Mouse (Mus musculus) intestine, embryonic 15.5 days (tissue): ENCODE measurements around the gene Brcc3. TPM values are rescaled to one million over a fixed set of nuclear protein-coding genes. Genes with fewer than 3 reads are reported as not detected.
"Not testable (repeated sequence)": the region's sequence is repeated elsewhere in the genome, so short reads cannot be mapped to it uniquely, and the experiment has no call there.

Experiments used
- ATAC-seq: fragments of 200-750 bp; cut with Nextera tagmentation; 2 replicates; pipeline ENCODE4 v1.8.0; 2017; ENCODE audit warnings: moderate TSS enrichment, moderate library complexity
- H3K27ac ChIP-seq: fragments of 300-500 bp; sonication (generic); 2 replicates; pipeline ENCODE4 v1.5.1; 2015; ENCODE audit warnings: mild to moderate bottlenecking, inconsistent platforms
- H3K27me3 ChIP-seq: fragments of 300-500 bp; sonication (generic); replicated peaks from 2 replicates; pipeline ENCODE4 v1.6.1; 2015; ENCODE audit warnings: inconsistent platforms
- H3K36me3 ChIP-seq: fragments of 300-500 bp; sonication (generic); 2 replicates; pipeline ENCODE4 v1.6.1; 2015; ENCODE audit warnings: inconsistent platforms
- H3K4me1 ChIP-seq: fragments of 300-500 bp; sonication (generic); replicated peaks from 2 replicates; pipeline ENCODE4 v1.6.1; 2015; ENCODE audit warnings: inconsistent platforms
- H3K4me2 ChIP-seq: fragments of 300-500 bp; sonication (generic); replicated peaks from 2 replicates; pipeline ENCODE4 v1.6.1; 2015; ENCODE audit warnings: mild to moderate bottlenecking, inconsistent platforms
- H3K4me3 ChIP-seq: fragments of 300-500 bp; sonication (generic); replicated peaks from 2 replicates; pipeline ENCODE4 v1.5.1; 2015; ENCODE audit warnings: inconsistent platforms
- H3K9ac ChIP-seq: fragments of 300-500 bp; sonication (generic); 2 replicates; pipeline ENCODE4 v1.6.1; 2015; ENCODE audit warnings: inconsistent platforms
- H3K9me3 ChIP-seq: fragments of 300-500 bp; sonication (generic); 2 replicates; pipeline ENCODE4 v1.6.1; 2016; ENCODE audit warnings: inconsistent platforms
- WGBS: fragments of 180-500 bp; shearing (Covaris S2); methylation state at CpG from one replicate; pipeline ENCODE4 v1.1.7; 2015; 5-methylcytosine and 5-hydroxymethylcytosine counted together
- polyA plus RNA-seq: library from polyadenylated mRNA; unstranded; fragments of >200 nt; fragmentation: Nextera tagmentation; extraction: Ambion mirVana; gene quantifications from 2 replicates; pipeline ENCODE4 v1.2.1, GENCODE M21; 2015

The Brcc3 gene
- polyA plus RNA-seq, 1 experiment from 2014 or later, result 70.5 TPM

DNA sequence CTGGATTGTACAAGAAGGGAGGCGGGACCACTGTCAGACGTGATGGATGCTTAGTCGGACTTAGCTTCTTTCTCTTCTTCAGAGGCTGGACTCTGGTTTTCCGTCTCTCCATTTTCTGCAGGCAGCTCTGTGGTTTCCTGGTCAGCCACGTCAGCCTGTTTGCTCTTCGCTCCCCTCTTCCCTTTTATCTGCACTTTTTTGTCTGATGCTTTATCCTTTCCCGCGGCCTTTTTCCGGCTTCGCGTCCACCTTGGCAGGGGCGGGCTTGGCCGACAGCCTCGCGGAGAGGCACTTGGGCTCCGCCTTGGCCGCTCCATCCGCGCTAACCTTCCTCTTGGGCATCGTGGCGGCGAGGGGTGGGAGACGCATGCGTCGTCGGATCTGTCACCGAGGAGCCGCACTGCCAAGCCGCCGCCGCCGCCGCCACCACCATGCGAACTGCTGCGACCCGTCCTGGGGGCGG is 58.8 kb downstream of the Brcc3 start:
- not testable (repeated sequence) for H3K36me3 ChIP-seq, H3K9me3 ChIP-seq, H3K27me3 ChIP-seq, H3K27ac ChIP-seq, H3K4me1 ChIP-seq
- Histone ChIP-seq H3K9ac (peak overlapping the region; percentile 36), H3K4me3 (peak overlapping the region; percentile 36), H3K4me2 (peak overlapping the region; percentile 58)
- ATAC-seq, result peak; percentile 89
- 21% methylated on average over 37 of the region's 37 CpGs for WGBS

DNA sequence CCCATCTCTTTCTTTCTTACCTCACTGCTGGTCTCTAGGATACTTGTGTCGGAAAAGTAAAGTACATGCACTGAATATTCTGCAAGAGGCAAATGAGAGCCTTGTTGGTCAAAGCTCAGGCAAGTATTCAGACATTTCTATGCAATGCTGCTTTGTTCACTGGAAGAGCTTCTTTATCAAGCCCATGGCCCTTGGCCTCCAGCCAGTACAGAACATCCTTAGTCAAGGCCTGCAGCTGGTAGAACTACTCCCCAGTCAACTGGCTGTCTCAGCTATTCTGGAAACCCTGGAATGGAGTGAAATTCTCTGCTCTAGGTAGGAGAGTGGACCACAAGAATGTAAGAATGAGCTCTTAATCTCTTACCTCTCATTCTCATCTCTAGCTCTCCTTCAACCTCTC is 73.5 kb downstream of the Brcc3 start:
- Histone ChIP-seq H3K27ac (no peak overlapping the region), H3K4me2 (no peak overlapping the region), H3K27me3 (no peaks in the 10 kb centered on the region), H3K4me3 (no peak overlapping the region), H3K36me3 (no peaks in the 10 kb centered on the region), H3K9ac (no peak overlapping the region), H3K9me3 (no peaks in the 10 kb centered on the region), H3K4me1 (no peaks in the 10 kb centered on the region)
- 85% methylated on average over 1 of the region's 1 CpGs for WGBS
- ATAC-seq, result no peak

Other genes starting within 250 kb of the Brcc3 start
- gene Fundc2, start 34.2 kb upstream of the Brcc3 start, polyA plus RNA-seq, result 59.8 and 81.7 TPM in 2 replicates
- 0.77 and 1.4 TPM in 2 replicates for gene F8, start 34.0 kb upstream of the Brcc3 start, polyA plus RNA-seq
- gene Cmc4, start within 50 bp of the Brcc3 start, polyA plus RNA-seq, result 19.4 and 22.1 TPM in 2 replicates
- 7.5 and 8.0 TPM in 2 replicates for gene Mtcp1, start within 50 bp of the Brcc3 start, polyA plus RNA-seq
- gene Vbp1, start 97.7 kb downstream of the Brcc3 start, polyA plus RNA-seq, result 138 and 166 TPM in 2 replicates
- gene Rab39b, start 161.6 kb downstream of the Brcc3 start, polyA plus RNA-seq, result 1.9 and 2.1 TPM in 2 replicates